Mouse (Mus musculus) kidney, adult 9 months (tissue): Measurements from ENCODE around the gene Limd2.
A peak's percentile ranks its signal among the peaks of the same experiment; 100 is the strongest.

Source experiments
- DNase-seq: peaks from one replicate; pipeline ENCODE4 v3.0.0; 2022

Limd2 gene

GRCm38 (mm10) chr11:106124784-106125183, 35.9 kb downstream of the Limd2 start:
- DNase-seq: no peak

GRCm38 (mm10) chr11:106122736-106123135, 37.9 kb downstream of the Limd2 start:
- DNase-seq: peak; percentile 49

- no peak for DNase-seq
These were observed 38.4 kb downstream of the Limd2 start for GRCm38 (mm10) chr11:106122221-106122620.

GRCm38 (mm10) chr11:106111688-106112087, 49.0 kb downstream of the Limd2 start:
- no peak for DNase-seq
